Mouse (Mus musculus) frontal cortex, adult (tissue): ENCODE measurements at regions not wholly inside any gene's neighbourhood (a gene's known extent, or its start where the extent isn't known, plus 50 kb on each side); places are given as distances from the start of the nearest gene placed in this dataset.

ENCODE experiments used
- ATAC-seq: cut with Nextera tagmentation; 2 replicates; pipeline ENCODE4 v1.9.2; 2017; ENCODE audit warnings: mild to moderate bottlenecking, moderate library complexity, mixed read lengths; ENCODE audit not compliant: low TSS enrichment

- ATAC-seq: no peak
Measured at GRCm38 (mm10) chr5:106392213-106392612, 65.8 kb downstream of the Barhl2 start.

- ATAC-seq: no peak
Measured at GRCm38 (mm10) chr5:106386621-106387020, 71.3 kb downstream of the Barhl2 start.

GRCm38 (mm10) chr5:106385838-106386237 lies 72.1 kb downstream of the Barhl2 start:
- no peak for ATAC-seq

- ATAC-seq: no peak
Measured at GRCm38 (mm10) chr5:106385219-106385618, 72.7 kb downstream of the Barhl2 start.

- ATAC-seq: no peak
Measured at GRCm38 (mm10) chr5:106384138-106384770, 73.7 kb downstream of the Barhl2 start.

GRCm38 (mm10) chr5:106381919-106382318 lies 76.0 kb downstream of the Barhl2 start:
- no peak for ATAC-seq

- ATAC-seq: no peak
Measured at GRCm38 (mm10) chr5:106380631-106381285, 77.2 kb downstream of the Barhl2 start.

- ATAC-seq: no peak
Measured at GRCm38 (mm10) chr5:106376781-106377525, 81.0 kb downstream of the Barhl2 start.

- no peak for ATAC-seq
Measured at GRCm38 (mm10) chr5:106367831-106368230, 90.1 kb downstream of the Barhl2 start.

- no peak for ATAC-seq
Measured at GRCm38 (mm10) chr5:106367312-106367711, 90.7 kb downstream of the Barhl2 start.

- no peak for ATAC-seq
Measured at GRCm38 (mm10) chr5:106366006-106366405, 92.0 kb downstream of the Barhl2 start.

- ATAC-seq: no peak; the same call in 1 of the 2 replicates
Measured at GRCm38 (mm10) chr5:106365094-106365493, 92.9 kb downstream of the Barhl2 start.

- no peak for ATAC-seq
Measured at GRCm38 (mm10) chr5:106351348-106351747, 106.6 kb downstream of the Barhl2 start.

- no peak for ATAC-seq
Measured at GRCm38 (mm10) chr5:106349851-106350515, 108.0 kb downstream of the Barhl2 start.

- ATAC-seq: no peak
Measured at GRCm38 (mm10) chr5:106344308-106344707, 113.7 kb downstream of the Barhl2 start.

GRCm38 (mm10) chr5:106343601-106344000 lies 114.4 kb downstream of the Barhl2 start:
- no peak for ATAC-seq

- ATAC-seq: no peak
Measured at GRCm38 (mm10) chr5:106341361-106341760, 116.6 kb downstream of the Barhl2 start.

GRCm38 (mm10) chr5:106335639-106336038 lies 122.3 kb downstream of the Barhl2 start:
- ATAC-seq: no peak

GRCm38 (mm10) chr5:106327592-106328150 lies 130.3 kb downstream of the Barhl2 start:
- no peak for ATAC-seq

- no peak for ATAC-seq
Measured at GRCm38 (mm10) chr5:106322574-106323215, 135.3 kb downstream of the Barhl2 start.

- no peak for ATAC-seq
Measured at GRCm38 (mm10) chr5:106321426-106321825, 136.5 kb downstream of the Barhl2 start.
